Mouse (Mus musculus) E14TG2a.4 (cell line): ENCODE data around the gene Cops4.

Experiments used
- CTCF ChIP-seq: conservative IDR thresholded peaks from 2 replicates; pipeline ENCODE4 v1.5.1; 2014; ENCODE audit warnings: low read length
- NANOG ChIP-seq: IDR thresholded peaks from 2 replicates; pipeline ENCODE4 v1.6.1; 2014; ENCODE audit warnings: borderline replicate concordance, low read length, mixed read lengths

- TF ChIP-seq CTCF (no peak), NANOG (no peak)
These were observed 17.6 kb upstream of the Cops4 start, which contains the start of gene Lin54 for GRCm38 (mm10) chr5:100500458-100500961.
